Mouse (Mus musculus) liver, embryonic 14.5 days (tissue): ENCODE measurements at regions not wholly inside any gene's neighbourhood (a gene's known extent, or its start where the extent isn't known, plus 50 kb on each side); places are given as distances from the start of the nearest gene placed in this dataset.

Experiments
- ATAC-seq: fragments of 200-750 bp; cut with Nextera tagmentation; 2 replicates; pipeline ENCODE4 v1.8.0; 2017; ENCODE audit warnings: moderate number of reproducible peaks, mild to moderate bottlenecking, moderate library complexity; ENCODE audit not compliant: insufficient read depth
- DNase-seq, 3 experiments: peaks; one replicate each; pipeline ENCODE4 v3.0.0-alpha.2; 2012 to 2013; ENCODE audit warnings: low read depth in 3 of 3, low spot score in 3 of 3
- H3K27ac ChIP-seq: fragments of 300-500 bp; sonication (generic); 2 replicates; pipeline ENCODE4 v1.5.1; 2014; ENCODE audit warnings: moderate library complexity, mild to moderate bottlenecking, control low read depth, inconsistent platforms
- H3K27me3 ChIP-seq: fragments of 300-500 bp; sonication (generic); 2 replicates; pipeline ENCODE4 v1.6.1; 2014; ENCODE audit warnings: mild to moderate bottlenecking, low read length, moderate library complexity; ENCODE audit not compliant: control insufficient read depth, insufficient read depth
- H3K36me3 ChIP-seq: fragments of 300-500 bp; sonication (generic); replicated peaks from 2 replicates; pipeline ENCODE4 v1.6.1; 2014; ENCODE audit warnings: low read depth; ENCODE audit not compliant: control insufficient read depth, insufficient read depth
- H3K4me1 ChIP-seq, 2 experiments: fragments of 200-500 bp in 1 of 2; fragments of 300-500 bp in 1 of 2; sonication (generic) in 1 of 2; replicated peaks; 2 replicates each; pipeline ENCODE4 v1.6.1; 2012 to 2014; ENCODE audit warnings: antibody characterized with exemption in 1 of 2, inconsistent platforms in 1 of 2, low read length in 1 of 2; ENCODE audit not compliant: control insufficient read depth in 2 of 2, insufficient read depth in 2 of 2
- H3K4me2 ChIP-seq: fragments of 300-500 bp; sonication (generic); 2 replicates; pipeline ENCODE4 v1.6.1; 2014; ENCODE audit warnings: low read depth, mild to moderate bottlenecking, control low read depth, moderate library complexity
- H3K4me3 ChIP-seq, 2 experiments: fragments of 200-500 bp in 1 of 2; fragments of 300-500 bp in 1 of 2; sonication (generic) in 1 of 2; 2 replicates each; pipeline ENCODE4 v1.5.1; 2012 to 2014; ENCODE audit warnings: low read depth in 2 of 2, low read length in 2 of 2, mild to moderate bottlenecking in 2 of 2, control low read depth in 1 of 2, inconsistent platforms in 1 of 2, moderate library complexity in 1 of 2; ENCODE audit not compliant: insufficient read depth in 1 of 2
- H3K9ac ChIP-seq: fragments of 300-500 bp; sonication (generic); replicated peaks from 2 replicates; pipeline ENCODE4 v1.6.1; 2014; ENCODE audit warnings: mild to moderate bottlenecking, control low read depth, moderate library complexity
- H3K9me3 ChIP-seq: fragments of 300-500 bp; sonication (generic); 2 replicates; pipeline ENCODE4 v1.6.1; 2016; ENCODE audit warnings: low read length, mixed read lengths; ENCODE audit not compliant: control insufficient read depth
- CTCF ChIP-seq: IDR thresholded peaks from 2 replicates; pipeline ENCODE4 v1.5.1; 2016; ENCODE audit warnings: antibody characterized with exemption, low read depth, control low read depth
- EP300 ChIP-seq: IDR thresholded peaks from 2 replicates; pipeline ENCODE4 v1.6.1; 2016; ENCODE audit warnings: antibody characterized with exemption, low read depth
- WGBS: fragments of 180-500 bp; shearing (Covaris S2); extraction: QIAGEN DNeasy Blood & Tissue Kit; methylation state at CpG from one replicate; pipeline ENCODE4 v1.1.7; 2014; ENCODE audit not compliant: insufficient replicate concordance; 5-methylcytosine and 5-hydroxymethylcytosine counted together

GRCm38 (mm10) chr10:109566675-109567074 is 555.9 kb upstream of the Syt1 start:
- ATAC-seq (no peak), DNase-seq (no peak)
- H3K4me1 ChIP-seq, result no peaks in the 10 kb centered on the region
- no peak overlapping the region for H3K9ac ChIP-seq
- H3K36me3 ChIP-seq, result no peaks in the 10 kb centered on the region
- no peak overlapping the region for H3K4me3 ChIP-seq
- 44% methylated on average over 2 of the region's 2 CpGs for WGBS
- no peak overlapping the region for H3K4me2 ChIP-seq
- TF ChIP-seq CTCF, result no peak
- TF ChIP-seq EP300, result no peak
- H3K9me3 ChIP-seq, result no peaks in the 10 kb centered on the region
- no peak overlapping the region for H3K27ac ChIP-seq
- H3K27me3 ChIP-seq, result no peaks in the 10 kb centered on the region

GRCm38 (mm10) chr10:109561638-109562037 is 550.9 kb upstream of the Syt1 start:
- Histone ChIP-seq H3K4me1 (no peaks in the 10 kb centered on the region), H3K9me3 (no peaks in the 10 kb centered on the region), H3K36me3 (no peaks in the 10 kb centered on the region), H3K27ac (no peak overlapping the region), H3K9ac (no peak overlapping the region), H3K27me3 (no peaks in the 10 kb centered on the region), H3K4me2 (no peak overlapping the region), H3K4me3 (no peak overlapping the region)
- DNase-seq (no peak), ATAC-seq (no peak)
- no peak for TF ChIP-seq CTCF
- no peak for TF ChIP-seq EP300
- 61% methylated on average over 2 of the region's 2 CpGs for WGBS

GRCm38 (mm10) chr10:109561094-109561493 is 550.3 kb upstream of the Syt1 start:
- Histone ChIP-seq H3K4me1 (no peaks in the 10 kb centered on the region), H3K4me2 (no peak overlapping the region), H3K9ac (no peak overlapping the region), H3K27ac (no peak overlapping the region), H3K4me3 (no peak overlapping the region), H3K9me3 (no peaks in the 10 kb centered on the region), H3K27me3 (no peaks in the 10 kb centered on the region), H3K36me3 (no peaks in the 10 kb centered on the region)
- ATAC-seq (no peak), DNase-seq (no peak)
- TF ChIP-seq CTCF (no peak), EP300 (no peak)
- 6% methylated on average over 1 of the region's 1 CpGs for WGBS

GRCm38 (mm10) chr10:109543301-109543700 is 532.5 kb upstream of the Syt1 start:
- no peaks in the 10 kb centered on the region for H3K36me3 ChIP-seq
- no peak overlapping the region for H3K4me3 ChIP-seq
- H3K4me2 ChIP-seq, result no peak overlapping the region
- no peaks in the 10 kb centered on the region for H3K9me3 ChIP-seq
- H3K4me1 ChIP-seq, result no peaks in the 10 kb centered on the region
- ATAC-seq (no peak), DNase-seq (no peak)
- no peak for TF ChIP-seq EP300
- TF ChIP-seq CTCF, result no peak
- H3K27ac ChIP-seq, result no peak overlapping the region
- 61% methylated on average over 1 of the region's 1 CpGs for WGBS
- no peak overlapping the region for H3K9ac ChIP-seq
- no peaks in the 10 kb centered on the region for H3K27me3 ChIP-seq

- H3K27ac ChIP-seq, result no peak overlapping the region
- no peak overlapping the region for H3K4me3 ChIP-seq
- no peaks in the 10 kb centered on the region for H3K36me3 ChIP-seq
- TF ChIP-seq CTCF, result no peak
- 50% methylated on average over 2 of the region's 2 CpGs for whole genome bisulfite sequencing
- no peak for ATAC-seq
- no peak for DNase-seq
- no peaks in the 10 kb centered on the region for H3K9me3 ChIP-seq
- no peak overlapping the region for H3K4me2 ChIP-seq
- no peaks in the 10 kb centered on the region for H3K27me3 ChIP-seq
- no peaks in the 10 kb centered on the region for H3K4me1 ChIP-seq
- H3K9ac ChIP-seq, result no peak overlapping the region
Measured at GRCm38 (mm10) chr10:109540229-109540628, 529.4 kb upstream of the Syt1 start.

GRCm38 (mm10) chr10:109528096-109528495 is 517.3 kb upstream of the Syt1 start:
- ATAC-seq (no peak), DNase-seq (no peak)
- Histone ChIP-seq H3K36me3 (no peaks in the 10 kb centered on the region), H3K27ac (no peak overlapping the region), H3K4me2 (no peak overlapping the region), H3K9me3 (no peaks in the 10 kb centered on the region), H3K4me1 (no peaks in the 10 kb centered on the region), H3K4me3 (no peak overlapping the region), H3K27me3 (no peaks in the 10 kb centered on the region), H3K9ac (no peak overlapping the region)
- no peak for TF ChIP-seq CTCF
- no peak for TF ChIP-seq EP300
- WGBS, result 43% methylated on average over 2 of the region's 2 CpGs
